Mouse (Mus musculus) midbrain, embryonic 11.5 days (tissue): ENCODE data around the gene Elmo1. TPM values are rescaled to one million over a fixed set of nuclear protein-coding genes. Genes with fewer than 3 reads are reported as not detected.

Experiments used
- ATAC-seq: fragments of 200-750 bp; cut with Nextera tagmentation; 2 replicates; pipeline ENCODE4 v1.8.0; 2017; ENCODE audit warnings: moderate TSS enrichment, moderate library complexity; ENCODE audit not compliant: low FRiP score
- DNase-seq: peaks from one replicate; pipeline ENCODE4 v3.0.0; 2015; ENCODE audit warnings: low spot score; ENCODE audit errors: missing footprints
- H3K27ac ChIP-seq: fragments of 300-500 bp; sonication (generic); 2 replicates; pipeline ENCODE4 v1.5.1; 2014; ENCODE audit warnings: low read depth, low read length
- H3K27me3 ChIP-seq: fragments of 300-500 bp; sonication (generic); 2 replicates; pipeline ENCODE4 v1.6.1; 2014; ENCODE audit warnings: mild to moderate bottlenecking, low read length, moderate library complexity, mixed read lengths; ENCODE audit not compliant: control insufficient read depth, insufficient read depth
- H3K36me3 ChIP-seq: fragments of 300-500 bp; sonication (generic); 2 replicates; pipeline ENCODE4 v1.6.1; 2014; ENCODE audit warnings: mild to moderate bottlenecking, low read length, moderate library complexity, mixed read lengths; ENCODE audit not compliant: control insufficient read depth, insufficient read depth
- H3K4me1 ChIP-seq: fragments of 300-500 bp; sonication (generic); 2 replicates; pipeline ENCODE4 v1.6.1; 2014; ENCODE audit warnings: low read length; ENCODE audit not compliant: control insufficient read depth, insufficient read depth
- H3K4me2 ChIP-seq: fragments of 300-500 bp; sonication (generic); 2 replicates; pipeline ENCODE4 v1.6.1; 2014; ENCODE audit warnings: mild to moderate bottlenecking, moderate library complexity
- H3K4me3 ChIP-seq: fragments of 300-500 bp; sonication (generic); 2 replicates; pipeline ENCODE4 v1.5.1; 2014; ENCODE audit warnings: low read depth, low read length
- H3K9ac ChIP-seq: fragments of 300-500 bp; sonication (generic); 2 replicates; pipeline ENCODE4 v1.6.1; 2014; ENCODE audit warnings: low read length
- H3K9me3 ChIP-seq: fragments of 300-500 bp; sonication (generic); 2 replicates; pipeline ENCODE4 v1.6.1; 2016; ENCODE audit warnings: low read length; ENCODE audit not compliant: control insufficient read depth
- WGBS: fragments of 180-500 bp; shearing (Covaris S2); extraction: QIAGEN DNeasy Blood & Tissue Kit; methylation state at CpG from one replicate; pipeline ENCODE4 v1.1.7; 2014; 5-methylcytosine and 5-hydroxymethylcytosine counted together
- polyA plus RNA-seq: library from polyadenylated mRNA; unstranded; fragments of >200 nt; fragmentation: Nextera tagmentation; extraction: Ambion mirVana; gene quantifications from 2 replicates; pipeline ENCODE4 v1.2.1, GENCODE M21; 2014

The Elmo1 gene
- polyA plus RNA-seq, 1 experiment from 2014 or later = 19.1 TPM

DNA sequence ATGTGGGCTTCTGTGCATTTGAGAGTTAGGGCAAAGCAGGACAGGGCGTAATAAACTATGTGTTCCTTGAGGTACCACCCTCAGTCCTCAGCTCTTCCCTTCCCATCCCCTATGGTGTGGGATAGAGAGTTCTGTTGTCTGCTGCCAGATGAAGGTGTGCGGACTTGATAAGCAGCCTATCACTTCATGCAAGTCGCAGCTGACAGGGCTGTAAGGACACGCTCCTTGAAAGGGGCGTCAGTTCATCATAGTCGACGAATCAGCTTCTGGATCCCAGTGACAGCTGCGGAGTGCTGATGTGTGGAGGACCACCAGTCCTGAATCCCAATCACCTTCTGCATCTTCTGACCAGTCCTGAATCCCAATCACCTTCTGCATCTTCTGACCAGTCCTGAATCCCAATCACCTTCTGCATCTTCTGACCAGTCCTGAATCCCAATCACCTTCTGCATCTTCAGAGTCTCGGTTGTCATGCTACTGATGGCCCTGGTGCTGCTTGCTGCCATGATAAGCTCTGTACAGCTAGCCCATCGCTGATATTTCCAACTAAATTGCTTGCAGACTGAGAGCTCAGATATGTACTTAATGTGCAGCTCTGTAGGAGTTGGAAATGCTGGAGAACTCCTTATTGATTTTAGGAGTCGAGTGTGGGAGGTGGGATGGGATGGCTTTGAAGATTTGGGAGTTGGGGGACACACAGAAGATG is 59.9 kb downstream of the Elmo1 start:
- DNase-seq (no peak), ATAC-seq (peak; percentile 27; the same call in 1 of the 2 replicates)
- Histone ChIP-seq H3K27me3 (no peaks in the 10 kb centered on the region; the same call in 1 of the 2 replicates), H3K27ac (no peak overlapping the region), H3K4me2 (no peak overlapping the region), H3K9ac (no peak overlapping the region), H3K9me3 (no peaks in the 10 kb centered on the region), H3K36me3 (no peaks in the 10 kb centered on the region), H3K4me3 (no peak overlapping the region), H3K4me1 (no peaks in the 10 kb centered on the region)
- 83% methylated on average over 11 of the region's 11 CpGs for WGBS

GRCm38 (mm10) chr13:20151302-20151978 is 61.0 kb downstream of the Elmo1 start:
- WGBS = 67% methylated on average over 4 of the region's 4 CpGs
- ATAC-seq = no peak
- H3K27ac ChIP-seq = no peak overlapping the region
- H3K27me3 ChIP-seq = no peaks in the 10 kb centered on the region; the same call in 1 of the 2 replicates
- H3K4me1 ChIP-seq = no peaks in the 10 kb centered on the region
- H3K36me3 ChIP-seq = no peaks in the 10 kb centered on the region
- H3K9me3 ChIP-seq = no peaks in the 10 kb centered on the region
- no peak overlapping the region for H3K4me3 ChIP-seq
- H3K4me2 ChIP-seq = no peak overlapping the region
- H3K9ac ChIP-seq = no peak overlapping the region
- no peak for DNase-seq

- ATAC-seq (no peak), DNase-seq (no peak)
- no peaks in the 10 kb centered on the region for H3K9me3 ChIP-seq
- H3K9ac ChIP-seq = no peak overlapping the region
- H3K4me2 ChIP-seq = no peak overlapping the region
- no peaks in the 10 kb centered on the region for H3K36me3 ChIP-seq
- no peak overlapping the region for H3K27ac ChIP-seq
- H3K4me3 ChIP-seq = no peak overlapping the region
- no peaks in the 10 kb centered on the region for H3K27me3 ChIP-seq
- 89% methylated on average over 1 of the region's 1 CpGs for WGBS
- H3K4me1 ChIP-seq = no peaks in the 10 kb centered on the region
Measured at GRCm38 (mm10) chr13:20157059-20157458, 66.7 kb downstream of the Elmo1 start.

- Histone ChIP-seq H3K27me3 (no peaks in the 10 kb centered on the region), H3K9ac (no peak overlapping the region), H3K4me1 (no peaks in the 10 kb centered on the region), H3K4me3 (no peak overlapping the region), H3K27ac (no peak overlapping the region), H3K4me2 (no peak overlapping the region), H3K9me3 (no peaks in the 10 kb centered on the region), H3K36me3 (no peaks in the 10 kb centered on the region)
- no peak for DNase-seq
- ATAC-seq = no peak
- WGBS = 87% methylated on average over 5 of the region's 5 CpGs
Measured at GRCm38 (mm10) chr13:20157529-20157928, 67.1 kb downstream of the Elmo1 start.

GRCm38 (mm10) chr13:20163339-20163954 is 73.1 kb downstream of the Elmo1 start:
- Histone ChIP-seq H3K4me3 (no peak overlapping the region), H3K4me2 (no peak overlapping the region), H3K27me3 (no peaks in the 10 kb centered on the region), H3K36me3 (no peaks in the 10 kb centered on the region), H3K27ac (no peak overlapping the region), H3K9ac (no peak overlapping the region), H3K4me1 (no peaks in the 10 kb centered on the region), H3K9me3 (no peaks in the 10 kb centered on the region)
- peak; percentile 21 for DNase-seq
- WGBS = 75% methylated on average over 10 of the region's 10 CpGs
- no peak for ATAC-seq

DNA sequence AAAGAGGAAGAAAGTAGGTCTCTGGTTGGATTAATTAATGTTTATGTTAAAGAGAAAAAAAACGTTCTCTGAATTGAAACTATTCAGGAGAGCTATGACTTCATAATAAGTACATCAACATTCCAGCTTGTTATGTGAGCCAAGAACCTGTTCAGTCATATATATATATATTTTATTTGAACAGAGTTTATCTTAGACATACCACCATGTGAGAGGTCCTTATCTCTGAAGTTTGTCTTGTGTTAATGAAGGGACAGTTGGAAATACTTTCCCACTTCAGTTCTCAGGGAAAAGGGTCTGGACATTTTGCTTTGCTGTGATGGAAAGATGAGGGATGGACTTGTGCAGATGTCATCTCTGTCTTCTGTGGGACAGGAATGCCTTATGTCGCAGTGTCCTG is 74.4 kb downstream of the Elmo1 start:
- Histone ChIP-seq H3K4me3 (no peak overlapping the region), H3K9ac (no peak overlapping the region), H3K27me3 (no peaks in the 10 kb centered on the region), H3K9me3 (no peaks in the 10 kb centered on the region), H3K4me1 (no peaks in the 10 kb centered on the region), H3K36me3 (no peaks in the 10 kb centered on the region), H3K27ac (no peak overlapping the region), H3K4me2 (no peak overlapping the region)
- DNase-seq (peak; percentile 70), ATAC-seq (no peak)
- 82% methylated on average over 2 of the region's 2 CpGs for WGBS

- no peak overlapping the region for H3K4me3 ChIP-seq
- no peaks in the 10 kb centered on the region for H3K4me1 ChIP-seq
- WGBS = 36% methylated on average over 10 of the region's 10 CpGs
- no peaks in the 10 kb centered on the region for H3K9me3 ChIP-seq
- no peak overlapping the region for H3K9ac ChIP-seq
- H3K4me2 ChIP-seq = no peak overlapping the region
- H3K27me3 ChIP-seq = no peaks in the 10 kb centered on the region
- ATAC-seq (no peak), DNase-seq (peak; percentile 82)
- no peak overlapping the region for H3K27ac ChIP-seq
- H3K36me3 ChIP-seq = no peaks in the 10 kb centered on the region
Measured at GRCm38 (mm10) chr13:20173987-20174654, 83.7 kb downstream of the Elmo1 start.

GRCm38 (mm10) chr13:20174655-20175280 is 84.4 kb downstream of the Elmo1 start:
- 53% methylated on average over 3 of the region's 3 CpGs for WGBS
- H3K4me3 ChIP-seq = no peak overlapping the region
- H3K27me3 ChIP-seq = no peaks in the 10 kb centered on the region
- DNase-seq (peak; percentile 47), ATAC-seq (no peak)
- H3K9me3 ChIP-seq = no peaks in the 10 kb centered on the region
- H3K4me1 ChIP-seq = no peaks in the 10 kb centered on the region
- H3K4me2 ChIP-seq = no peak overlapping the region
- H3K9ac ChIP-seq = no peak overlapping the region
- no peak overlapping the region for H3K27ac ChIP-seq
- no peaks in the 10 kb centered on the region for H3K36me3 ChIP-seq
